Mouse (Mus musculus) layer of hippocampus, adult 9-11 months (tissue): ENCODE results near the gene Gpam.

Source experiments
- DNase-seq: peaks from one replicate; pipeline ENCODE4 v3.0.0; 2022

Gpam gene

DNA sequence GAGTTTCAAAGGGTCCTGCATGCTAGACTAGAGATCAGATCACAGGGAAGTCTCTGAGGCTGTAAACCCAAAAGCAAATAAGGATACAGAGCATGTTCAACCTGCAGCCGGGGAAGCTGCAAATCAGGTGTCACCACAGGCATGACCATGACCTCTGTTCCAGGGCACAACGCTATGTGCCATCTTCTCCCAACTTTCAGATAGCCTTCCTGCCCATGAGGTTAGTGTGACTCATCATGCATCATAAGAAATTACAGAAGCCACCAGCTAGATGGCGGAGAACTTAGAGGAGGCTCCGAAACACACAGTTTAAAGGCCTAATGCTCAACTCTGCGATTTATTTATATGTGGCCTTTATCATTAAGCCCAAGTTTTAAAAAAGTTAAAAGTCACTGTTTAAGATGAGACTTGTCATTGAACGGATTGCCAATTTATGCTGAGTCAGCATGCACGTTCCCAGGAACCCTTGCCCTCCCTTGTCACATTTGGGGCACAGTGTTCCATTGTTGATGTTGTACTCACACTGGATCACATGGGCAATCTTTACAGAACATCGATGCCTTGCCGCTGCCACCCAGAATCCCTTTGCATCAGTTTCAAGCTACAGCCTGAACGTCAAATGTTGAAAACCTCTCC lies 71.3 kb downstream of the Gpam start:
- no peak for DNase-seq

DNA sequence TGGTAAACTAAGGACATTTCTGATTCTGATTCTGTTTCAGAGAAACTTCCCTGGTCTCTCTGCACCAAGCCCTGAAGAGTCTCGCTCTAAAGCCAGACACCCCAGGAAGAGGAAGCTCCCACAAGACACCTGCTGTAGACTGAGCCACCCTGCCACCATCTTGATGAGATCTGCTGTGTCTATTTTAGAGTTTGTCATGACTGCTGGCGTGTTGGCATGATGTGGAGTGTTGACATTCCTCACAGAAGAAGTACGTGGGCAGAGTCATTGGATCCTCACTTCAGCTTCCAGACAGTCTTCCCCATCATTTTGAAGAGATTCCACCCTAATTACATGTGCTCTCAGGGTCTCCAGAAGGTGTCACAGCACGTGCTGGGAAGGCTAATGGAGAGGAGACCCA lies 73.9 kb downstream of the Gpam start:
- peak; percentile 59 for DNase-seq

GRCm38 (mm10) chr19:55037406-55037805 lies 89.6 kb downstream of the Gpam start:
- DNase-seq = no peak

DNA sequence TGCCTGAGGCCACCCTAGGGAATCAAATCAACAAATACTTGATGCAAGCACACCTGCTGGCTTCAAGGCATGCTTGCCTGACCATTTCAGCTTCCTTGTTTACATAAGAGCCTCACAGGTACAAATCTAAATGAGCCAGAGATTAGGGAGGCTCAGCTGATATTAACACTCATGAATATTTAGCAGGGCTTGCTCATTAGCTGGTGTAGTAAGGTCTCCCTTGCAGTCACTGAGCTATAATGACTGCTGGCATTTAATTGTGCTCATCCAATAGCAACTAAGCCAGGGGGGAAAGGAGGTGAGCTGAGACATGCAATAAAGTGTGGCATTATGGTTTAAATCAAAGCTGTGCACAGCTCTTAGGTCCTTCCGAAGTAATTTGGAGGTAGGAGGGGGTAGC lies 108.2 kb downstream of the Gpam start:
- no peak for DNase-seq
